Mouse (Mus musculus): ENCODE results near the gene Mfsd11. TPM values are rescaled to one million over a fixed set of nuclear protein-coding genes. Genes with fewer than 3 reads are reported as not detected.

Gene Mfsd11
- 13.2 and 17.1 TPM in 2 replicates for polyA plus RNA-seq (2012; rRNA removed)

GRCm38 (mm10) chr11:116852291-116852890 lies at the start of gene Mfsd11:
Gene Mfsd11, plus strand, starts transcription at chr11:116852440.

GRCm38 (mm10) chr11:116827534-116828165 lies 24.6 kb upstream of the Mfsd11 start, which contains the start of gene Mxra7:
Gene Mxra7, minus strand, starts transcription at chr11:116828046.

GRCm38 (mm10) chr11:116843261-116844233 lies 8.7 kb upstream of the Mfsd11 start, which contains the start of the genes Mettl23 and Jmjd6:
Gene Mettl23, plus strand, starts transcription at chr11:116843278.
Gene Jmjd6, minus strand, starts transcription at chr11:116843449.

GRCm38 (mm10) chr11:116852891-116853511 lies 761 bp downstream of the Mfsd11 start, which contains the start of gene Srsf2:
Gene Srsf2, minus strand, starts transcription at chr11:116853094.

GRCm38 (mm10) chr11:116918323-116919185 lies 66.3 kb downstream of the Mfsd11 start, which contains the start of gene Mgat5b:
Gene Mgat5b, plus strand, starts transcription at chr11:116918863.

Other genes with a start within 250 kb of the Mfsd11 start
- gene Rhbdf2, start 225.4 kb upstream of the Mfsd11 start, polyA plus RNA-seq (2012; rRNA removed), result 19.1 and 19.6 TPM in 2 replicates
- gene Prcd, start 198.9 kb upstream of the Mfsd11 start, polyA plus RNA-seq (2012; rRNA removed), result 0.45 and 0.75 TPM in 2 replicates
- 21.5 and 28.4 TPM in 2 replicates for gene Cygb, start 198.1 kb upstream of the Mfsd11 start, polyA plus RNA-seq (2012; rRNA removed)
- not detected in 2 replicates for gene St6galnac1, start 76.9 kb upstream of the Mfsd11 start, polyA plus RNA-seq (2012; rRNA removed)
- gene Mxra7, start 24.4 kb upstream of the Mfsd11 start, polyA plus RNA-seq (2012; rRNA removed), result 44.7 and 91.7 TPM in 2 replicates
- 7.8 and 13.4 TPM in 2 replicates for gene Mettl23, start 9.2 kb upstream of the Mfsd11 start, polyA plus RNA-seq (2012; rRNA removed)
- 7.5 and 10.0 TPM in 2 replicates for gene Jmjd6, start 9.0 kb upstream of the Mfsd11 start, polyA plus RNA-seq (2012; rRNA removed)
- gene Srsf2, start 654 bp downstream of the Mfsd11 start, polyA plus RNA-seq (2012; rRNA removed), result 241 and 393 TPM in 2 replicates
- 0.89 and 0.91 TPM in 2 replicates for gene Mgat5b, start 66.4 kb downstream of the Mfsd11 start, polyA plus RNA-seq (2012; rRNA removed)

All from stomach, adult 2 months (tissue).